Mouse (Mus musculus) heart, adult 18-20 months (tissue): ENCODE results near the gene Actg2. TPM values are rescaled to one million over a fixed set of nuclear protein-coding genes. Genes with fewer than 3 reads are reported as not detected.

ENCODE experiments used
- DNase-seq, 2 experiments: peaks; one replicate each; pipeline ENCODE4 v3.0.0; 2021 to 2022; ENCODE audit warnings: mixed read lengths in 1 of 2
- total RNA-seq, 2 experiments: library from RNA; stranded (reverse); gene quantifications; 2 replicates each; pipeline ENCODE4 v1.2.3; 2021

Actg2 gene
- total RNA-seq, 2 experiments from 2014 or later, result 0.84 to 1.9 TPM

DNA sequence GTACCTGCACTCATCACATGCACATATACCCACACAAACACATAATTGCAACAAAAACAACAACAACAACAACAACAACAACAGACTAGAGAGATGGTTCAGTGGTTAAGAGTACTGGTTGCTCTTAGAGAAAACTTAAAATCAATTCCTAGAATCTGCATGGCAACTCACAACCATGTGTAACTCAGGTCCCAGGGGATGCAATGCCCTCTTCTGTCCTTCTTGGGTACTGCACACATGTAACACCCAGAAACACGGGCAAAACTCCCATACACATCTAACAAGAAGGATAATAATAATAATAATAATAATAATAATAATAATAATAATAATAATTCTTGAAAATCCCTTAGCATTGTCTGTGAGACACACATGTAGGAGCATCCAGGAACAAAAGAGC is 23.6 kb downstream of the Actg2 start:
- peak; percentile 61 to 85 for DNase-seq

DNA sequence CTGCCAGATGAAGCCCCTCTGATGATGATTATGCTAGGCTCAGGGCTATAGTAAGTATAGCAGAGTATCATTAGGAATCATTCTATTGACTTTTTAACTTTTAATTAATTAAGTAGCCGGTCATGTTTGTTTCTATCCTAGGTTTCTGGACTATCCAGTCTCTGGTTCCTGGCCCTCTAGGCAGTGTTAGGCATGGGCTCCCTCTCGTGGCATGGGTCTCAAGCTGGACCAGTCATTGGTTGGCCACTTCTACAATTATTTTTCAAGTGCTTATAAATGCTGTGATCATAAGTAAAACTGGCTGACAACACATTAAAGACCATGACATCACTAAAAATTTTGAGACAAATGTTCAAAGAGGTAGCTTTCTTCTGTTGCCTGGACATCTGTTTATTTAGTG is 25.9 kb downstream of the Actg2 start:
- no peak for DNase-seq

DNA sequence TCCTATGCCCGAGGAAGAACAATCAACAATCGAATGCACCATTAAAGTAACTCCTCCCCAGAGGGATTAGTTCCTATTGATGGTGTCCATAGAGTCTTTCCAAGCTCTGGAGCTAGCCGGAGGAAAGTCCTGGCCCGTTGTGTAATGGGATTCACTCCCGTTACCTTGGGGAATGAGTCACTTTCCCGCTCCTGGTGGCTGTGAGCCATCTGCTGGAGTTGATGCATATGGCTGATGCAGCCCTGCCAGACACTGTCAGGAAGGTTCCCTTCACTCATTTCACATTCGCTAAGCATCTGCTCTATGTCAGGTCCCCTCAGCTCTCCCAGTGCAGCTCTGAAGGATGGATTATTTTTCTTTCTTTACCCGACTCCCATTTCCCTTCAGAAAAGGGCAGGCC is 26.6 kb downstream of the Actg2 start:
- no peak for DNase-seq

DNA sequence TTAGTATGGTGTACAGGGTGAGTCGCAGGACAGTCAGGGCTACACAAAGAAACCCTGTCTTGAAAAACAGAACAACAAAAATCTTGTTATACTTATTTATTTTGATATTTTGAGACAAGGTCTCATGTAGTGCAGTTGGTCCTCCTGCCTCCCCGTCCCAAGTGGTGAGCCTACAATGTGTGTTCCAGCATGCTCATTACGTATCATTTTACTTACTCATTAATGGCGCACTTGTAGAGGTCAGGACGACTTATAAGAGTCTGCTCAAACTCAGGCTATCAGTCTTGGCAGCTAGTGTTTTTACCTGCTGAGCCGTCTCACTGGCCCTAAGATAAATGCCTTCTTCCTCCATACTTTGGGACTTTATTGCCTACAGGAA is 28.9 kb downstream of the Actg2 start:
- DNase-seq, result no peak

DNA sequence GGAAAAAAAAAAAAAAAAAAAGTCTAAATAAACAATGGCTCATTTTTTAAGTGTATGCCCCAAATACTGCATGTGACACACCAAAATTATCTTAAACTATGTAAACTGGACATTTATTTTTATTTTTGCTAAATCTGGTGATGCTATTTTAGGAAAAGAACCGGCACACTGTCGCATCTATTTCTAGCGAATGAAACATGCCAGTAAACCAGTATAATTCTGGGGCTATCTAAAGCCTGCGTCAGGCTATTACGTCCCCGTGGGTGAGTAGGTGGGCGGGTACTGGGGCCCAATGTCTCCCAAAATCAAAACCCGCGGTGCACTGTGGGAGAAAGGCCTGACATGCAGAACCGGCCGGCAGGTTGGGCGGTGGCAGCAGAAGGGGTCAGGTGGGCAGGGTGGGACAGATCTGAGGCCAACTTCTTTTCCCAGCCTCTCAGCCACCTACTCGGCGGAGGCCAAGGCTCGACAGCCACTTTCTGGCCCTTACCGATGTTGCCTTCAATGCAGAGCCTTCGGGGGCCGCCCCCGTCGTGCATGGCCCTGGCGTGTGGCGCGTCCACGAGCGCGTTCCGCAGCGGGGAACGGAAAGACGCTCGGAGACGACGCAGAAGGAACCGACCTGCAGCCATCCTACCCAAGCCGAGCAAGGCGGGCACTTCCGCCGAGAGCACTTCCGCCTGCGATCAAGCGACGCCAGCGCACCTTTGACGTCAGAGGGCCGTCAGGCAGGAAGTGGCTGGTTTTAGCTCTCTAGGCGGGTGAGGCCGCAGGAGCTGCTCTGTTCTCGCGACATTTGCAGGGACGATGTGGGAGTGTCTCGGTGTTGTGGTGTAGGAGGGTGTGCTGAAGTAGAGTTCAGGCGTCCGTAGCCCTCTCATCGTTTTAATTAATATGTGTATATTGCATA is 29.6 kb downstream of the Actg2 start, which contains the start of gene Dguok:
TSS of gene Dguok (minus strand) at position 712 of the 910 bp plus-strand sequence.
- DNase-seq, result peak; percentile 97 to 99

DNA sequence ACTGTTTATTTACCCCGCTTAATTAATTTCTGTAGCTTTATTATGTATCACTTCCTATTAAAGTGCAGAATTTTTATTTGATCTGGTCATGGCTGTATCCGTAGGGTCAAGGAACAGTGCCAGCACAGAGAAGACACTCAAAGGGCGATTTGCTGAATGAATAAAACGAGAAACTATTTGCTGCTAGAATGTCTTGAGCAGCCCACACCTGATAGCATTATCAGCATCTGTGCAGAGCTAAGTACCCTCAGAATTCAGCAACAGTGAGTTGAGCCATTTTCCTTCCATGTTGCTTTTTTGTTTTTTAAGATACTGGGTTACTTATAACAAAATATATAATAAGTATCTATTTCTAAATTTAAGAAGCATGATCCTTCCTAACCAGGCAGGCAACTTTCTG is 30.5 kb downstream of the Actg2 start:
- no peak for DNase-seq

DNA sequence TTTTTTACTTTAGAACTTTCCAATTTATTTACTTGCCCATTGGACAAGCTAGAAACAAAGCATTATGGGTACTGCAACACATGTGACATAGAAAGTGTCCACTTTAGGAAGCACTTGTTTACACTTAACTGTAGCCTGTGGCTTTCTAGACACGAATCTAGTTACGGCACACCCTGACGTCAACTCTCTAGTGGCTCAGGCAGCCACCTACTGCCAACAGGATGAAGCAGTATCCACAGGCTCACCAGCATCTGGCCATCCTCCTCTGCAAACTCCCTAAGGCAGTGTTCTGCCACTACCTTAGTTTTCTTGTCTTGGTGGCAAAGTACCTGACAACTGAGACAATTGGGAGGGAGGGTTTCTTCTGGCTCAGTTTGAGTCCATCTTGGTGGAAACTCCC is 32.7 kb downstream of the Actg2 start:
- DNase-seq, result no peak

DNA sequence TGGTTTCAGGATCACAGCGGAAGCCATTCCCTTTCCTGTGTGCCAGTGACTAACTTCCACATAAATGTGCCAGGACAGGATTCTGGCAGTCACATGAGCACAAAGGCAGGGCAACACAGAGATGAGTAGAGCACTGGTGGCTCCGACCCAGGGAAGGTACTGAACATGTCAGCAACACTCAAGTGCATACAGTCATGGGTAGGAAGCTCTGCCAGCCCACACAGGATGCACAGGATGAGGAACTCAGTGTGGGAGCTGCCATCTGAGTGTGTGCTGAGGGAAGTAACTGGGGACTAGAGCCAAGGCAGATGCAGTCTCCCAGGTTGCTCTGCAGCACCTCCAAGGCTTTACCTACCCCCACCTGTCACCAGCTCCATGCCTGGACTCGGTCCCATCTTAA is 33.4 kb downstream of the Actg2 start:
- peak; percentile 53 to 65 for DNase-seq

DNA sequence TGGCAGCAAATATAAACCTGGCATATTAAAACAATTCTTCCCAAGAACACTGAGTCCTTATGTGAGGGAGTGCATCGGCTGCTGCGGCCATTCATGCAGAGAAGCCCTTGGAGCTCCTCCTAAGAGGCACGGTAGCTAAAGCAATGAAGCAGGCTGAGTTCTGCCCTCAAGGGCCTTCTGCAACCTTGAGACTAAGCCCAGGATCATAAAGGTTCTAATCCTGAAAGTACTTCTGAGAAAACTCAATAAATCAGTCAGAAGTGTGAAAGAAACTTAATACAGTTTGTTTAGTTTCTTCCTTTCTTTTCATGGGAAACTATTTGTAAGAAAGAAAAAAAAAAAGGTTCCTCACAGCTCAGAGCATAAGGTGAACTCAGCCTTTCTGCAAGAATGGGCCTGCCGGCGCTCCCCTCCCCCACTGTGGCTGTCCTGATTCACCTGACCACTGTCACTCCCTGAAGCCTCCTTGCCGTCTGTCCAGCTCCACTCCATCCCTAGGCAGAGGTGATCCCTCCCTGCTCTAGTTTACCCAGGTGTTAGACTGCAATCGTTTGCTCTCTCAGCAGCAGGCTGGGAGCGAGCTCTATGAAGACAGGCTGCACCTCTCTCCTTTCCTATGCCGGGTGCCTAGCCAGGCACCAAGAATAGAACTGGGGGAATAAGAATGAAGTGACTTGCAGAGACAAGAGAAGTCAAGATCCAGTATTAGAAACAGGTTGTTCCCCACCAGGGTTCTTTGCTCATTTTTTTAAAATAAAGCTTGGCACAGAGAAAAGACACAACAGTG is 34.3 kb downstream of the Actg2 start:
- no peak for DNase-seq

DNA sequence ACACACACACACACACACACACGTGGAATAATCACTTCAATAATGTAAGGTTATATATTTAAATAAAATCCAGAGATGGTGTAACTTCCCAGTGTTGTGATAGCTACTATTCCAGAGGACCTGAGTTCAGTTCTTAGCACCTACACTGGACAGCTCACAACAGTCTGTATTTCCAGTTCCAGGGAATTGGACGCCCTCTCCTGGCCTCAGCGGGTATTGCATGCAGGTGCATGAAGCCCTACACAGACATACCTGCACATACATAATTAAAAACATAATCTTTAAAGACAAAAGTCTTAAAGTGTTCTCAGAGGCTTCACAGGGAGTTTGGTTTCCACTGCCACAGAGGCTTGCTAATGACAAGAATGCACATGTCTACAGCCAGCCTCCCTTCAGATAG is 35.6 kb downstream of the Actg2 start:
- no peak for DNase-seq

DNA sequence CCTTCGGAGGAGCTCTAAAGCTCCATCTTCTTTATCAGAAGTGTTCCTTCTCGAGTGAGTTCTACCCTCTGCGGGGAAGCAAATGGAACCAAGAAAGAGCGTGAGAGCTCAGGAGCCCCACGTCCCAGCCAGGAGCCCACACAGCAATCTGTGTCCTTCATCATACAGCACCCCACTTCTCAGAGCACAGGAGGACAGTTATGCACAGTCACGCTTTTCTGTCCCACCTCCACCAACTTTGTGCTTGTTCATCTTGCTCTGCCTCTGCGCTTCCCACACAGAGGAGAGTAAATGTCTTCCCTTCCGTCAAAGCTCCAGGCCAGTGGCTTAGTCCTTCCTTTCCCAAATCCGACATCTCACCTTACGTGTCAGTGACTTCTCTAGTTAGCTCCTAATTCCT is 37.0 kb downstream of the Actg2 start:
- DNase-seq, result no peak

DNA sequence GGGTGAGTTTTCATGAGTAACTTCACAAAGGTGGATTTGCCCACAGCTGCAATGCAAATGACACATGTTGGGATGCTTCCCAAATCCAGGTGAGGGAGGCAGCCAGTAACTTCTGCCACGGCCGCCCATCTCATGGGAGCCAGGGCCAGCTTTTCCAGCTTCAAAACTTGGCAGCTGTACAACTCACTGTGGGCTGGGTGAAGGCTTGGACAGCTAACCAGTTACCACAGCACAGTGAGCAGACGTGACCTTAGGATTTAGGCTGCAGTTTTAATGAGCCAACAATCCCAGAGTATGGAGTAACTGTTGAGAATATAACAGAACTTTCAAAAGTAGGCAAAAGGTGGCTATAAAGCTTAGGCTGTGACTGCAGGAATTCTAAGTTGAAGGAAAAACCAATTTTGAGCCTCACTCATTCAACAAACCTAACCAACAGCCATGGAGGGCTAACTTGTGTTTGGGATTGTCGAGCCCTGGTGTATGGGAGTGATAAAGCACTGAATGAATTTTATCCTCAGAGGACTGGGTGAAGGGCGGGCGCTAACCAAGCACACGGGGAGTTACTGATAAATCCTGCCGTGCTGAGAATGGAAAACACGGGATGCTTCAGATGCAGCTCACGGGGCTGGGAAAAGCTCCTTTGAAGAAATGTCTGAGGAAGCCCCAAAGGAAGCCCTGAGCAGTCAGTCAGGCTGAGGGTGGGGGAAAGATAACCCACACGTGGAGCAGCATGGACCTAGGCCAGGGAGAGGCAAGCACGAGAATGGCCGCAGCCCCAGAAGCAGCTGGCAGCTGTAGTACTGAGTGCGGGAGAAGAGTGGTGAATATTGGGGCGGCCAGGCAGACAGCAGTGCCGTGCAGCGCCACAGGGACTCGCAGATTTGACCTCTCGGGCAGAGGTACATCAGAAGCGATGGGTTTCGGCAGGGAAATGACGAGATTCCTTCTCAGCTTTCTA is 39.0 kb downstream of the Actg2 start:
- peak; percentile 59 to 61 for DNase-seq

DNA sequence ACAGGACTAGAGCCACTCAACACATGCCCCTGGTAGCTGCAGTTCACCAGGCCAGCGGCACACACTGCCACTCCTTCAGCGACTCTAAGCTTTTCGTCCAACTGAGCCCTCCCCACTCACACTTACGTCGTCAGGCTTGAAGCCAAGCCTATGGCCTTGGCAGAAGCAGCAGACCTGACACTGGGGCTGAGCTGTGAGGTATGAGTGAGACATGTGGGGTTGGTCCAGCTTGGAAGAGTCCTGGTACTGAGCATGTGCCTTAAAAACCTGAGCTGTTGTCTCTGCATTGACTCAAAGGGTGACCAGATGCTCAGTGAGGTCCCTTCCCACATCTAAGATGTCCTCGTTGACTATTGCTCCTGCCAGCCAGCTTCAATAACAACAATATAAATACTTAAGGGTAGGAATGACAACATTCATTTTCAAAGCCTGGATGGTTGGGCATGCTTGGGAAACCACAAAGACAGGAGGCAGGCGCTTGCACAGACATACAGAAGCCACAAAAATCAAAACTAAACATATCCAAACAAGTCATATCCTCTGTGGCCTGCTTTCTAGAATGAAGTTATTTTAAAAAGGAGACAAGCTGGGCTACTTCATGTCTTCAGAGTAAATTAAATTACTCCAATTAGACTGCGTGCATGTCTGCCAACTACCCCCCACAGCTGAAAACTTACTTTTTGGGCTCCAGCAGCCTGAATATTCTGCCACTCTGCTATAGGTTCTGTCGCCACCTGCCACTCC is 39.9 kb downstream of the Actg2 start:
- peak; percentile 70 to 79 for DNase-seq

DNA sequence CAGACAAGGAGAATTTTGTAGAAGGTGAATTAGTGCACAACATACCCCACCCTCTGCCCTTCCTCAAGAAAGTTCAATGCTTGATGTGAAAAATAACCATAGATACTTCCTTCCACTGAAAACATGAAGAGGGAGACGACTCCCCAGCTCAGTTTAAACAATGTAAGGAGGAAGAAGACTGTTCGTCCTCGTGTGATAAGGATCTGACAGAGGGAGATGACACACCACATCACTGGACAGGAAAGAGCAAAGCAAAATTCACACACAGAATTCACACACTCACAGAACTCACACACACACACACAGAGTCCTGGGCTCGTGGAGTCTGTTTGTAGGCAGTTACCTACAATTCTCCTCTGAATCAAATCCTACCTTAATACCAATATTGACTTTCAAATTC is 45.4 kb downstream of the Actg2 start:
- no peak for DNase-seq

DNA sequence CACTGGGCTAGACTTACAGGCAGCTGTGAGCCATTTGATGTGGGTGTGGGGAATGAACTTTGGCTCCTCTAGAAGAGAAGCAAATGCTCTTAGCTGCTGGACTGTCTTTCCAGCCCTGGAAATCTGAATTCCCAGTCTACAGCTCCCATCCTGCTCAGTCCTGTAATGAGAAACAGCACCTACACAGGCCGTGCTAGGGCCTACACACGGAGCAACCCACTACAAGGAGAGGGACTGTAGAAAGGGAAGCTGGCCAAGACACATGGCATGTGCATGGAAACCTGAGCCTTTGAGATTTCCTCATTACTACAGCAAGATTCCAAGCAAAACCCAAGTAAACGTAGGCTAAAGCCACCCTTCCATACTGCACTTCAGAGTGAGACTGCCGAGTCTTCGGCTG is 47.9 kb downstream of the Actg2 start:
- no peak for DNase-seq

DNA sequence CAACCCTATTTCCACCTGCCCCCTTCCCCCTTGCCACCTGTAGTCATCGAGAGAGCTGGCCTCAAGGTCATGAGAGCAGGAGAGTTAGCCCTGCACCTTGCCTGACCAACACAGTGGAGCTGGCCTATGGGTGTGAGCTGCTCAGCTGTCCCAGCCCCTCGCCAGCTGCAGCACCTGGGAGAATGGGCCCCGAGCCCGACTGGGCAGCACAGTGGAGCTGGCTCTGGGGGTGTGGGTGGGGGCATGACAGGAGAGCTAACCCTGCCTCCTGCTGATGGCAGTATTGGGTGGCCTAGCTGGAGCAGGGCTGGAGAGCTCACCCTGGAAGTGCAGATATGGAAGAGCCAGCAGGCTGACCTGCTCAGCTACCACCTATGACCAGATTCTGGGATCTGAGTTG is 48.8 kb downstream of the Actg2 start:
- DNase-seq, result no peak

DNA sequence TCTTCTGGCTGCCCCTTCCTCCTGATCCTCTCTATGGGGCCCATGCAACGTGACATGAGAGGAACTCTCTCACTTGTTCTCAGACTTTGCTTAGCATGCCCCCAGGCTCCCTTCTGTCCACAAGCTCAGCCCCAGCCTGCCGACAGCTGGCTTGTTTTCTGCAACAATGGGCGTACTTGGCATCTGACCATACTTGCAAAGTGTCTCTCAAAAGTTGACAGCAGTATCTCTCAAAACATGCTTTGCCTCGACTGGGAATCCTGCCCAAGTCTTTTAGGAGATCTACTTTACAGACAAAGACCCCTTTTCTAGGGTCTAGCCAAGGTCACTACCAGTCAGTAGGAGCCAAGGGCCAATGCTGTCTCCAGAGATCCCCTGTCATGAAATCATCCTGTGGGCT is 50.2 kb downstream of the Actg2 start:
- no peak for DNase-seq

DNA sequence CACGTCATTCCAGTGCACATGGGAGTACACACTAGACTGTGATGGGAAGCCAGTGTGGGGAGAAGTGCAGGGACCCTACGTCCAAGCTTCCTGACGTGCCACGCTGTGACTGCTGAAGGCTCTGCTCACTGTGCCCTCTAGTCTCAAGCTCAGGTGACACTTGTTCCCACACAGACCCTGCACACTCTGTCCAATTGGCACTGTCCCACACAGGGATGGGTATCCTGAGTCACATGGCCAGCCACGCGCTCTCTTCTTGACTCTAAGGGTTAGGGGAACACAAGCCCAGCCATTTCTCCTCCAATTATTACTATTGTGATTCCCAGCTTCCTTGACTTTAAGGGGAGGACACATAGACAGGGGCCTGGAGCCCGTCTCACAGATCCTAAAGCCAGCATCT is 52.3 kb downstream of the Actg2 start:
- no peak for DNase-seq

DNA sequence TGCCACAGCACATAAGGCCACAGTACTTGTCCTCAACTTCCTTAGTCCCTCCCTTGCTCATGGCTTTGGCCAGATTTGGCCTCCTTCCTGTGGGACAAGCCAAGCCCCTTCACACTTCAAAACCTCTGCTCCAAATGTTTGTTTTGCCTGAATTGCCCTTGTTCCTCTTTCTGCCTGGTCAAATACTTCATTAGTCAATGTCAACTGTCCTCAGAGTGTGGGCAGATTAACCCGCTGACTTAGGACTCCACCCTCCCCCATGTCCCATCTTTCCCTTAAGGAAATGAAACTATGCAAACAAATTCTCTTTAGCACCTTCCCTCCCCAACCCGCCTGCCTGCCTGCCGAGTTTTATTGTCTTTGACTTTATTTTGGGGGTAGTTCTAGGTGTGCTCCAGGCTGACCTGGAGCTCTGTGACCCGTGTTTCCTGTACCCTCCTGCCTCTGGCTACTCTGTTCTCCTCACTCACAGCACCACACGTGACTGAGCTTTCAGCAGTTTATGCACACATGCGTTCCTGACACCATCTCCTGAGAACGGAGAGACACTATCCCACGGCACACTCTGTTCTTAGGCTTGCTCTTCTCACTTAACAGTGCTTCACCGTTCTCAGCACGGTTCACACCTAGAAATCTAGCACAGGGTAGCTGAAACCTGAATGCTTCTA is 53.5 kb downstream of the Actg2 start:
- DNase-seq, result peak in 1 of 2 experiments; percentile 64

DNA sequence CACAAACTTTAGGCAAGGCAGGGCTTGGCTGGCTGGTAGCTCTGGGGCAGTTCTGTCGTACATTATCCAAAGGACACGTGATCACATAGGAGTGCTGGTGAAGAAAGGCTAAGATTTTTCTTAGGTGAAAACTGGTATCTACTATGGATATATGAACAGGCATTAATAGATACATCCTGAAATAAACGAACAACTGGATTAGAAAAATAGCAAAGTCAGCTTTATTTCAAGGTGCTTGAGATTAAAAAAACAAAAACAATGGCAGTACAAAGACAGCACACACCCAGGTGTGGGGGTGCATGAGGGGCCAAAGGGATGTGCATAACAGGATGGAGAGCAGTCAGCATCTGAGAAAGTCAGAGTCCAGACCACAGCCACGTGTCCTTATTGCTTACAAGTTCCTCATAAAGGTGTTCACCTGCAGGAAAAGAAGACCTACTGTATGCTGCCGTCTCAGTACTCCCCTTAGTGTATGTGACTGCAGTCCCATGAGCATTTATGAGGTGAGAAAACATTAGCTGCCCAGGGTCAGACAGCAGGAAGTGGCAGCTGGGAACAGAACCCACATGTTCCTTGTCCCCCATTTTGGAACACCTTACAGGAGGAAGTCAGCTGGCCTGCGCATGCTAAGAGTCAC is 55.9 kb downstream of the Actg2 start:
- DNase-seq, result no peak
